Mouse (Mus musculus) bone marrow, adult 2 months (tissue): ENCODE measurements at regions not wholly inside any gene's neighbourhood (a gene's known extent, or its start where the extent isn't known, plus 50 kb on each side); places are given as distances from the start of the nearest gene placed in this dataset.

ENCODE experiments used
- CTCF ChIP-seq: fragments of 200-500 bp; IDR thresholded peaks from 2 replicates; pipeline ENCODE4 v1.5.1; 2011; ENCODE audit warnings: low read length, control low read depth; ENCODE audit not compliant: control insufficient read depth, insufficient read depth
- POLR2A ChIP-seq: fragments of 200-500 bp; IDR thresholded peaks from 2 replicates; pipeline ENCODE4 v1.6.1; 2011; ENCODE audit warnings: low read depth, mild to moderate bottlenecking, control low read depth, low read length, borderline replicate concordance; ENCODE audit not compliant: control insufficient read depth

- TF ChIP-seq CTCF (no peak), POLR2A (no peak)
These were observed 143.6 kb downstream of the Dmrta2 start for GRCm38 (mm10) chr4:110121447-110121846.
